In the genomic region with DNA sequence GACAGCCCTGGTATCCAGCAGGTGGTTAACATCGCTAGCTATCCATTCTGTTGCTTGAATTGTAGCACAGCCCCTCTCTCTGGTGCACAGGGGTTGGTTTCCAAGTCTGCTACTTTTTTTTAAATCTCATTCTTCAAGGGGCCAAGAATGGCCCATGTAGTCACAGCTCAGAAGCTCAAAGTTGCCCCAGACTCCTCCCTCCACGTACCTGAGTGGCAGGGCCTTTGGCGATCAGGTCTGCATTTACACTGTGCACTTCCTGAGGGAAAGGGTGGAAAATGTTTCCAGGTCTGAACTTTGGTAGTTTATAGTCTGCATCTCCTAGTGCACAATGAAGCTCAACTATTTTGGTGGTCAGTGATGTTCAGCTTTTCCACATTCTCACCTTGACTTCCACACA, we compare ENCODE assay signal across 10 mouse cellular contexts. TPM values are rescaled to one million over a fixed set of nuclear protein-coding genes. Genes with fewer than 3 reads are reported as not detected.
"Had no signal": no experiment of that assay in that cellular context is flagged by ENCODE, and none has a peak within 500 bp of the region (broad histone marks: within the 10 kb centered on the region; RNA-seq: fewer than 3 reads in every experiment).

No protein-coding gene starts in this region.

- H3K4me2 ChIP-seq: lung, embryonic 14.5 days; midbrain, embryonic 13.5 days; midbrain, embryonic 15.5 days; neural tube, embryonic 13.5 days; neural tube, embryonic 15.5 days had no signal

- H3K9ac ChIP-seq: lung, embryonic 14.5 days; midbrain, embryonic 13.5 days; midbrain, embryonic 15.5 days; neural tube, embryonic 13.5 days; neural tube, embryonic 15.5 days had no signal

- H3K27me3 ChIP-seq: midbrain, embryonic 13.5 days; midbrain, embryonic 15.5 days; neural tube, embryonic 13.5 days; neural tube, embryonic 15.5 days had no signal

- H3K36me3 ChIP-seq: midbrain, embryonic 10.5 days; midbrain, embryonic 13.5 days; midbrain, embryonic 15.5 days; neural tube, embryonic 13.5 days; neural tube, embryonic 15.5 days had no signal

- H3K4me1 ChIP-seq: midbrain, embryonic 13.5 days; midbrain, embryonic 15.5 days; neural tube, embryonic 13.5 days; neural tube, embryonic 15.5 days had no signal

- H3K9me3 ChIP-seq: midbrain, embryonic 10.5 days; midbrain, embryonic 13.5 days; midbrain, embryonic 15.5 days; neural tube, embryonic 13.5 days; neural tube, embryonic 15.5 days had no signal

- DNase-seq: right cerebral cortex, postnatal 25 days had no signal

- H3K27ac ChIP-seq: midbrain, embryonic 10.5 days; midbrain, embryonic 13.5 days; midbrain, embryonic 15.5 days; neural tube, embryonic 13.5 days; neural tube, embryonic 15.5 days had no signal

- ATAC-seq: midbrain, embryonic 13.5 days; midbrain, embryonic 15.5 days had no signal

- H3K4me3 ChIP-seq: midbrain, embryonic 10.5 days; midbrain, embryonic 13.5 days; midbrain, embryonic 15.5 days; myocyte; neural tube, embryonic 13.5 days; neural tube, embryonic 15.5 days had no signal

RNA-seq across cellular contexts. Expression of a gene that starts 10.3 kb away (rescaled TPM):
- polyA plus RNA-seq: myocyte had no signal

RNA-seq across cellular contexts. Expression of a gene that starts 12.0 kb away (rescaled TPM):
- polyA plus RNA-seq: midbrain, embryonic 10.5 days; small intestine, adult 2 months had no signal

RNA-seq across cellular contexts. Expression of a gene that starts 28.4 kb away (rescaled TPM):
- total RNA-seq: megakaryocyte-erythroid progenitor cell, adult 5-6 weeks had no signal
